Mouse (Mus musculus): Measurements from ENCODE around the gene Setd1a. TPM values are rescaled to one million over a fixed set of nuclear protein-coding genes. Genes with fewer than 3 reads are reported as not detected.
A peak's percentile ranks its signal among the peaks of the same experiment; 100 is the strongest.

Setd1a gene
- total RNA-seq, 2 experiments from 2014 or later = 26.1 to 29.9 TPM

GRCm38 (mm10) chr7:127797076-127797845 is 20.8 kb downstream of the Setd1a start:
- intact Hi-C loops (cut with DNase I) = loop anchor here (2.0 kb wide), 1 partner anchor 18 kb away; no protein-coding TSS in a partner anchor
- DNase-seq = no peak

- DNase-seq = no peak
- intact Hi-C loops (cut with DNase I) = no loop called here
Measured at GRCm38 (mm10) chr7:127798591-127798990, 22.1 kb downstream of the Setd1a start.

GRCm38 (mm10) chr7:127799211-127799610 is 22.7 kb downstream of the Setd1a start:
- DNase-seq = no peak
- intact Hi-C loops (cut with DNase I) = no loop called here

DNA sequence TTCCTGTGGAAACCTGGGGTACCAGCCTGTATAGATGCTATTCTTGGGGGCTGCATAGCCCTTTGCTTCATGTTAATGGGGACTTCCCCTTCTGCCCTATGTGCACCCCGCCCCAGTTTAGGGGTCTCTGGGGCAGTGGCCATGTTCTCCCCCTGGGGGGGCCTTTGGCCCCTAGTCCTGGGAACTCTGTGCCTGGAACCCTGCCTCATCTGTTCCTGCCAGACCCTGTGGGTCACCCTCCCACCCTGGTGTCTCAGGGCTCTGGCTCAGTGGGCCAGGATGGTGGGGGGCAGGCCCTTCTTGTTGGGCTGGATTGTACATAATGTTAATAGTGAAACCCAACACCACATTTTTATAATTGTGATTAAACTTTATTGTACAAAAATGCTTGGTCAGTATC is 23.3 kb downstream of the Setd1a start:
- intact Hi-C loops (cut with DNase I) = loop anchor here (1.0 to 5.0 kb wide), 5 partner anchors 17 to 408 kb away; partner anchors contain the start of genes Cox6a2, Zfp646 and Zfp668
- DNase-seq = no peak

GRCm38 (mm10) chr7:127800435-127801009 is 24.1 kb downstream of the Setd1a start, which contains the start of gene Hsd3b7:
Hsd3b7 (plus strand) TSS chr7:127800604.
- intact Hi-C loops (cut with DNase I) = loop anchor here (1.0 to 5.0 kb wide), 5 partner anchors 16 to 407 kb away; partner anchors contain the start of genes Cox6a2, Zfp646 and Zfp668
- DNase-seq = peak; percentile 95 to 97

DNA sequence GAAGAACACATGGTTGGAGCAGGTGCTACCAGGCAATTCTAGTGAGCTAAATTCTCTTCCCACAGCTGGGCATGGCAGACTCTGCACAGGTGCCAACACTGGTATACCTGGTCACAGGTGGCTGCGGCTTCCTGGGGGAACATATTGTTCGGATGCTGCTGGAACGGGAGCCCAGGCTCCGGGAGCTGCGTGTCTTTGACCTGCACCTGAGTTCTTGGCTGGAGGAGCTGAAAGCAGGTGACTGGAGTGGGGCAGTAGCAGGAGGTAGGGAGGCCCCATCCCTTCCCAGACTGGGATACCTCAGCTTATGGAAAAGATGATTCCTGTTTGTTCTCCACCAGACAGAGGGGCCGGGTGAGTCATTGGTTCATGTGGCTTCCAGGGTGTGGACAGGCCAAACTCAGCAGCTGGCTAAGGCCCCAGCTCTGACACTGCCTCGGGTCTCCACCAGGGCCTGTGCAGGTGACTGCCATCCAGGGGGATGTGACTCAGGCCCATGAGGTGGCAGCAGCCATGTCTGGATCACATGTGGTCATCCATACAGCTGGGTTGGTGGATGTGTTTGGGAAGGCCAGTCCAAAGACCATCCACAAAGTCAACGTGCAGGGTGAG is 24.6 kb downstream of the Setd1a start:
- intact Hi-C loops (cut with DNase I) = loop anchor here (2.0 to 5.0 kb wide), 3 partner anchors 40 to 406 kb away; partner anchors contain the start of genes Cox6a2, Zfp646 and Zfp668
- peak; percentile 31 to 32 for DNase-seq

DNA sequence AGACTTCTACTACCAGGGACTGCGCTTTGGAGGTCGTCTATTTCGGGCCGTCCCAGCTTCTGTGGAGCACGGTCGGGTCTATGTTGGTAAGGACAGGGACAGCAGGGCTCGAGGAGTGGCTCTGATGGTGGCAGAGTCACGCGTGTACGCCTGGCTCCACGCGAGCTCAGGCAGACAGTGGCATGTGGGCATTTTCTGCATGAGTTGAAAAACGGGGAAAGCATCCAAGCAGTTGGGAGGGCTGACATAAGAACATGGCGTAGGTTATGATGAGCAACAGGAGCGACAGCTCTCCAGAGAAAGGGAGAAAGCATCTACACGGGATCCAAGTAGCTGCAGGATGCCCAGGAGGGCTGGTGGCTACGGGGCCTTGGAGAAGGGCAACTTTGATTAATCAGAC is 25.8 kb downstream of the Setd1a start:
- no peak for DNase-seq
- intact Hi-C loops (cut with DNase I) = loop anchor here (5.0 kb wide), 2 partner anchors 75 to 405 kb away; partner anchors contain the start of genes Cox6a2, Zfp646 and Zfp668

- no peak for DNase-seq
- intact Hi-C loops (cut with DNase I) = no loop called here
Measured at GRCm38 (mm10) chr7:127808821-127809220, 32.4 kb downstream of the Setd1a start.

DNA sequence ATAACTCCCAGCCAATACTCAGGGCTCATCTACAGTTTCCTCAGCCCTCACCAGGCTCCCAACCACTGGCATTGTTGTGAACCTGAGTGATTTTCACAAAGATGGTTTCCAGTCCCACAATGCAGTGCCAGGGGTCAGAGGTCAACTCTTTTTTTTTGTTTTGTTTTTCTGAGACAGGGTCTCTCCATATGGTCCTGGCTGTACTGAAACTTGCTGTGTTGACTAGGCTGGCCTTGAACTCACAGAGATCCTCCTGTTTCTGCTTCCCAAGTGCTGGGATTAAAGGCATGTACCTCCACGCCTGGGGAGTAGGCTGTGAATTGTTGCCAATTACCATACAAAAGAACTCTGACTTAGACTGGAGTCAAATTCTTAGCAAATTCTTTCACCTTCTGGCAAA is 33.4 kb downstream of the Setd1a start:
- DNase-seq = no peak
- intact Hi-C loops (cut with DNase I) = no loop called here

GRCm38 (mm10) chr7:127810650-127811049 is 34.2 kb downstream of the Setd1a start:
- intact Hi-C loops (cut with DNase I) = no loop called here
- DNase-seq = no peak

- DNase-seq = no peak
- intact Hi-C loops (cut with DNase I) = no loop called here
Measured at GRCm38 (mm10) chr7:127811240-127811639, 34.8 kb downstream of the Setd1a start.

DNA sequence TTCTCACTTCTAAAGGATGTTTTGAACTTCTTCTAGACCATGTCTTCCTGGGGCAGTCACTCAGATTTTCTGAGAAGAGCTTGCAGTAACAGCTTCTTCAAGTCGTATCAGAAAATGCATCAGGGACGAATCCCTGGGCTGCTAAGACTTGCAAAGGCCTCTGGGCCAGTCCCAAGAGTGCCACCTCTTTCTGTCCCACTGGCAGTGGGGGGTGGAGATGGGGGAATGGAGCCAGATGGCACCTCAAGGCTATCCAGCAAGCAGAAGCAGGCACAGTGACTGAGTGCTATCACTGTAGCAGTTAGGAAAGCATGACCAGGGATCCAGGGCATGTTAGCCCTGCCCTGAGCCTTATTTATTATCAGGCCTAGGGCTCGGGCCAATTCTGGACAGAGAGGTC is 35.8 kb downstream of the Setd1a start:
- intact Hi-C loops (cut with DNase I) = no loop called here
- no peak for DNase-seq

DNA sequence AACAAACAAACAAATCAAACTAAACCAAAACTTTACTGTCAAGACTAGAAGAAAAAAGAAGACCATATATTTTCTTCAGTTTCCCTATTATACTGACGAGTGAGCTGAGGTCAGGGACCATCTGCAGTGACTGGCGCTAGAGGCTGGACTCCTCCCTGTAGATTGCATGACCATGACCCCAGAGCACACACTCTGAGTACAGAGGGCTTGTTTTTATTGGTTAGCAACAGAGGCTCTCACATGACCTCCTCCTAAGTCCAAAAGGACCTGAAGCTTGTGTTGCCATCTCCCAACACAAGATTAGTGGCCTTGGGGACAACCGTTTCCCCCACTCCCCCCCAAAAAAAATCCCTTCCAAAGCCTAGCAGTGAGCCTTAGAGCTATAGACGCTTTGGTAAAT is 37.4 kb downstream of the Setd1a start:
- DNase-seq = no peak
- intact Hi-C loops (cut with DNase I) = loop anchor here (2.0 kb wide), 1 partner anchor 29 kb away; no protein-coding TSS in a partner anchor

DNA sequence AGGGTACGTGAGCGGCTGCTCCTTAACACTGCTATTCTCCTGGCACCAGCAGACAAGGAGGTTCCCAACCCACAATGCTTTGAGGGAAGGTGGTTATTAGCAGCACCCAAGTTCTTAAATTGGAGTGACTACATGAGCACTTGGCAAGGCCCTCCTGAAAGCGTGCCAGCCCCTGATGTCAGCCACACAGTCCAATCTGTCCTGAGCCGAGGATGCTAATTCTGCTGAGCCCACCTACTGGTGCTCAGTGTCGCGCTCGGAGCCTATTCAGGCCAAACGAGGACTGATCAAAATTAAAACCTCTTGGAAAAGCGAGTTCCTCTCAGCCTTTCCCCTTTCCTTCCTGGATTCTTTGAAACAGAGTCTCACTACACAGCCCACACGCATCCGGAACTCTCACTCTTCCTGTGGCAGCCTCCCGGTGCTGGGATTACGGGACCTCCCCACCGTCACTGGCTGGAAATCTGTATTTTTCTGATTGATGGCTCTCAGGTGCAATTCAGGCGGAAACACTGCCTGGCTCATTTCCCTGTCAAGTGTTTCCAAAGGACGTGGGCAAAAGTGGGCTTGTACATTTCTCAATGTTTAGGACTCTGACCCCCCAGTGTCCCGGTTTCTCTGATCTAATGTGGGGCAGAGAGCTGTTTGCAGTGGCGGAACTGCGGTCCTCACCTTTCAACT is 37.9 kb downstream of the Setd1a start:
- DNase-seq = peak; percentile 90 to 92
- intact Hi-C loops (cut with DNase I) = loop anchor here (2.0 kb wide), 1 partner anchor 28 kb away; no protein-coding TSS in a partner anchor

DNA sequence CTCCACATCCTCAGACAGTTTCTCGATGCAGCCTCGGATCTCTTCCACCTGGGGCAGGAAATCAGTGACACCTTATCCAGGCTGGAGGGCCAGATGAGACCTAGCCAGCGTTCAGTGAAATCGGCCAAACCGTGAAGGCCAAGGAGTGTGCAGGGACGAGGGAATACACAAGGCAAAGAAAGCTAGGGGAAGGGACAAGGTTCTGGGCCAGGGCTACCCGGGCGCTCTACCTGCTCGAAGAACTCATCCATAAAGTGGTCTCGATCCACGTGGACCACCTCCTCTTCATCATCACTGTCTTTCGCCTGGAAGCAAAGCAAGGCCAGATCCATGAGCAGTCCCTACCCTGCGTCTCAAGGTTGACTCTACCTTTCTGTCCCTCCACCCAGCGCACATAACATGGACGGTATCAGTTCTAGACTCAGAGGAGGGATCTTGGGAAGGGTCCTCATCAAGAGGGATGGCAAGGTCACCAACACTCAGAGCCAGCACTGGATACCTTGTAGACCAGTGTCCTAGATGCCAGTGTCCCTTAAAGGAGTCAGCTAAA is 38.7 kb downstream of the Setd1a start:
- intact Hi-C loops (cut with DNase I) = loop anchor here (2.0 kb wide), 1 partner anchor 28 kb away; no protein-coding TSS in a partner anchor

GRCm38 (mm10) chr7:127815954-127816821 is 39.7 kb downstream of the Setd1a start:
- DNase-seq = peak; percentile 69 to 71
- intact Hi-C loops (cut with DNase I) = loop anchor here (1.0 to 2.0 kb wide), 2 partner anchors 16 to 27 kb away; partner anchors contain the start of gene Hsd3b7

More for the DNA sequence above, 38.7 kb downstream of the Setd1a start:
- no peak for DNase-seq

DNA sequence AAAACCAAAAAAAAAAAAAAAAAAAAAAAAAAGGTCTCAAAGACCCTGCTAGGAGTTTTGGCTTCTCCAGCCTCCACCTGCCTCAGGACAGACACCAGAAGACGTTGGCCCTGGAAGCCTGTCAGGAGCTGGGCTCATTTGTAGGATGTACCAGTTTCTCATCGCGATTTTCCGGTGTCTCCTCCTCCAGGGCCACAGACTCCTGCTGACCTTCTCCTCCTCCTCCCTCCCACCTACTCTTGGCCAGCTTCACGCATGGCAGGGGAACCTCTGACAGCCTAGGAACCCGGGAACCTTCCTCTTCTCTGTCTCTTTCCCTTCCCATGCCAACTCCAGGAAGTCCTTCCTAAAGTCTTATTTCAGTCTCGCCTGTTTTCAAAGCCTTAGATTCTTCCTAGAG is 40.6 kb downstream of the Setd1a start:
- no peak for DNase-seq
- intact Hi-C loops (cut with DNase I) = no loop called here

GRCm38 (mm10) chr7:127817776-127818175 is 41.3 kb downstream of the Setd1a start:
- intact Hi-C loops (cut with DNase I) = no loop called here
- DNase-seq = no peak

DNA sequence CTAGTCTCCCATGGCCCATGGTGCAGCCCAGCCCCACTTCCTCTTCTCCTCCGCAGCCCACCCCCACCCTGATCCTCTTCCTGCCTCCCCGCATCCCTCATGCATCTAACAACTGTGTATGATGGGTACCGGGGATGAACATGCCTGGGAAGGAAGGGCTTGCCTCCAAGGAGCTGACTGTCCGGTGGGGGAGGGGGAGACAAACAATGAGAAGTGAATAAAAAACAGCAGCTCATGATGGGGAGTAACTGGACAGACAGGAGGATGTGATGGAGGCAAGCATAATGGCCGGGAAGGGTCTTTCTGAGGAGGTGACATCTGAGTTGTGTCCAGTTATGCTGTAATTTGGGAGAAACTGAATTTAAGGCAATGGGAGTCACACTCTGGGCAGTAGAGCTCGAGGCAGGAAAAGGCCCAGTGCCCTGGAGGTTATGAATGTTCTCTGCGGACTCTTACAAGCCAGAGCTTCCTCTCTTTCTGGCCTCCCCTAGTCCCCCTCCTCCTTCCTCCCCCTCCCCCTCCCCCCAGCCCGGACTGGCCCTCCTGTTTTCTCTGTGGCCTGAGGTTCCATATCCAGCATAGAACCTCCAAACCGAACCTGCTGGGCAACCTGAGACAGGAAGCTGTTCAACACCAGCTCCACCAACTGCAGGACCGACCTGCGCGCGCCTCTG is 44.5 kb downstream of the Setd1a start:
- intact Hi-C loops (cut with DNase I) = no loop called here
- no peak for DNase-seq

Measured in heart, postnatal 10 days (tissue).